Mouse (Mus musculus): ENCODE measurements at regions not wholly inside any gene's neighbourhood (a gene's known extent, or its start where the extent isn't known, plus 50 kb on each side); places are given as distances from the start of the nearest gene placed in this dataset.
"Not testable (repeated sequence)": the region's sequence is repeated elsewhere in the genome, so short reads cannot be mapped to it uniquely, and the experiment has no call there.

DNA sequence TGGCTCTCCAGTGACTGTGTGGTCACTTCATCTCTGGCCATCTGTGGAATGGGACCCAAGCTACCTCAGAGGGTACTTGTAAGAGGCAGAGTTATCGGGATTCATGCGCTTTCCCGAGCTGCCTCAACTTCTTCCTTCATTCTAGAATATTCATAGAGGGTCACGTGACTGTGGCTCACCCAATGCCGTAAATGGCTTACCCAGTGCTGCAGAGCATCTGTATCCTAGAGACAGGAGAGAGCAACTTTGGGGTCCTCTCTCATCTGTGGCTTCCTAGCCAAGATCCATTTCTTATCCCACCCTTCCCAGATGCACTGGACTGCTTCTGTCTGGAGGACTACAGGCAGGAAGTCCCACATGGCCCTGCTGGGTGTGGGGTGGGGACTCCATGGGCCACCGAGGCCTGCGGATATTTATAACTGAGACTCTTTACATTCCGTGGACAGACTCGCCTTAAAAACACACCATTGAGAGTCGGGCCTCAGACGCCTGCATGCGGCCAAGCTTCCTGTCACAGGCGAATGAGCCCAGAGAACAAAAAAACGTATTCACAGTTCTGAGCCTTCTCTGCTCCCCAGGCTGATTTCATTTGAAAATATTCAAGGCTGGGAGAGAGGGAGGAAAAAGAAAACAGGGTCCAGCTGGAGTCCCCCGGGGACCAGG lies 138.3 kb upstream of the Haao start:
- no peak for DNase-seq

DNA sequence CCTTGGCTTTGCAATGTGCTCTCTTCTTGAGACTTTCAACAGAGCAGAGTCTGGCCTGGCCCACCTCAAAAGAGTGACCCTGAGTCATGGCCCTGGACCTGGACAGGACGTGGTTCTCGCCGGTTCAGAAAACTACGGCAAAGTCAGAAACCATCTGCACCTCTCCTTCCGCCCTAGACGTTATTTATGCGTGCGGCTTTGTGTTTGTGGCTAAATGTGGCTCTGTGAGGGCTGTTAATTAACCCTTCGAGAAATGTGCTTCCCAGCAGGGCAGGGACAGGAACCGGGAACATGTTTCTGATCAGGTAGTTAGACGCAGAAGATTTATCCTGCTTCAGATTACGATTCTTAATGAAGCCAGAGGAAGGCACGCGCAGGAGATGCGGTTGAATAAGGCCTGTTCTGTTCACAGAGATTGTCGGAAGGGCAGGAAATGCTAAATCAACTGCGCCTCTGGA lies 137.6 kb upstream of the Haao start:
- DNase-seq = no peak

DNA sequence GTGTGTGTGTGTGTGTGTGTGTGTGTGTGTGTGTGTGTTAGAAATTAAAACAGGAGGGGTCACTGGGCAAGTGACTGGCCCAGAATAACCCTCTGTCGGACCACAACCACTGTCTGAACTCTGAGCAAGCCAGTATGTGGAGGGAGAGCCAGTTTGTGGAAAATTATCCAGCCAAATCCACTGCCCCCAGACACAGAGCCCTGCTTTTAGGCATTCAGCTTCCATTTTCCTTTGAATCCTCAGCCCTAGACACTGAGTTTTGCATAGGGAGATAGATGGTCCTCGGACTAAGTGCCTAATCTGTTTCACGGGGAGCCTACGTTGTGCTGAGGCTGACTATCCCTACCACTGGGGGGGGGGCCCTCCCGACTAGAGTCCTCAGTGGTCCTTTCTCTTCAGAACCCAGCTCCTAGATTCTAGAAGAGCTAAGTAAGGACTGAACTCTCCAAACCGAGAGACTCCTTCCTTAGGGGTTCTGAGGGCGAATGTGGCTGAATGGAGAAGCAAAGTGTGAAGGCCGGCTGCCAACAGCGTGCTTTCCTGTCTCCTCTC lies 136.2 kb upstream of the Haao start:
- no peak for DNase-seq

DNA sequence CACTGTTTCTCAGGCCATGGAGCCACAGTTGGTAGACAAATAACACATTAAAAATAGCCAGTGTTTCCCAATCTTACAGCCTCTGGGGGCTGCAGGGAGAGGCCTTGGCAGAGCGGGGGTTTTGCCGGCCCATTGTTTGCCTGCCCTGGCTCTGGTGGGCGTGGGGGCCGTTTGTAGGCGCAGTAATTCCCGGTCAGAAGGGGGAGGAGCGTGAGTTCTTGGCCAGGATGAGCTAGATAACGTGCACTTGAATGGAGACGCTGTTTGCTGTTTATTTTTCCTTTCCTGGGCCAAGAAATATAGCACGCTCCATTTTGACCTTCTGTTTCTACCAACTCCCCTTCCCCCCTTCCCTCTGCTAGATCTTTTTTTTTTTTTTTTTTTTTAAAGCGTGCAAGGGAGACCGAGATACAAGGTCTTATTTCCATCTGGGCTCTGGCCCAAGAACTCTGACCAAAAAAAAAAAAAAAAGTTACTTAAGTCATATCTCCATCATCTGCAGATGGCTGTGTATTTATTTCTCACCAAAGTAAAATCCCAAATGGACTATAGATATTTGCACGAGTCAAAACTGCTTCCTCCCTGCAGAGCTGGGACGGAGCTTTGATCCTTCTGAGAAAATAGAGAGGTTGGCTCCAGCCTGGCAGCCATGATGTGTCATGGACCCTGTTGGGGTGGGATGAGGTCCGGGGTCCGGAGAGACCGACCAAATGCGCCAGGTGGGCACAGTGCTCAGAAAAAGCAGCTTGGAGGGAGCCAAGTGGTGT lies 135.5 kb upstream of the Haao start:
- no peak for DNase-seq

DNA sequence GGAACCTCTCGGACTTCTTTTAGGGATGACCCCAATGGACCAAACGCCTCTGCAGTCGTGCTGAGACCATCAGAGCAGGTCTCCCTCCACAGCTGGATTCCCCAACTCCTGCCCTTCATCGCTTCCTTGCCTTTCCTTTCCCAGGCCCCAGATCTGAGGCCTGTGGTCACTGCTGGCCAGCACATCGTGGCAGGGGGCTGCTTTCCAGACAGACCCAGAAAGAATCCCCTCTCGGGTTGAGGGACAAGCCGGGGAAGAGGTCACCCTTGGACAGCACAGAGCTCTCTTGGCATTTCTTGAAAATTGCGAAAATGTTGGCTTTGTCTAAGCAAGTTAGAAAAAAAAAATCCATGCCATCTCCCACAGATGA lies 134.9 kb upstream of the Haao start:
- DNase-seq = no peak

DNA sequence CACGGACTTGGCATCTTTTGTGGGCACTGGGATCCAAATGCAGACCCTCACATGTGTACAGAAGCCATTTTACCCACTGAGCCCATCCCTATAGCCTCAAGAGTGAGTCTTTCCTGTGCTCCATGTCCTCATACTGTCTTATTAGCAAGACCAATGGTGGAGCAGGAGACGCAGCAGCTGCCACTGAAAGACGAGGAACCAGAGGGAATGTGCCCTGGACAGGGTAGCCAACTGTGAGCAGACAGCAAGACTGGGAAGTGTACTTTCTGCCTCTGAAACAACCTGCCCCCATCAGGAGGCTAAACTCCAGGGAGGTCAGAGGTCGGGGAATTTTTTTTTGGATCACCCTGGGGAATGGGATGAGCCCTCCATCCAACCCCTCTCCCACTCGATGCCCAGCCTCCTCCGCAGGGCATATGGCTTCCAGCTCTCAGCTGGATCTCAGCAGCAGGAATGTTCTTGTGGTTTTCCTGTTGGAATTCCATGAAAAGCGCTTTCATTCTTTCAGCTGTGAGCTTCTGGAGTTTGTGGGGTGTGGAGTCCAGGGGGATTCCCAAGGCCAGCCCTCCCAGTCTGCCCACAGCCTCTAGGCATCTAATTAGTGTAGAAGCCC lies 131.2 kb upstream of the Haao start:
- no peak for DNase-seq

DNA sequence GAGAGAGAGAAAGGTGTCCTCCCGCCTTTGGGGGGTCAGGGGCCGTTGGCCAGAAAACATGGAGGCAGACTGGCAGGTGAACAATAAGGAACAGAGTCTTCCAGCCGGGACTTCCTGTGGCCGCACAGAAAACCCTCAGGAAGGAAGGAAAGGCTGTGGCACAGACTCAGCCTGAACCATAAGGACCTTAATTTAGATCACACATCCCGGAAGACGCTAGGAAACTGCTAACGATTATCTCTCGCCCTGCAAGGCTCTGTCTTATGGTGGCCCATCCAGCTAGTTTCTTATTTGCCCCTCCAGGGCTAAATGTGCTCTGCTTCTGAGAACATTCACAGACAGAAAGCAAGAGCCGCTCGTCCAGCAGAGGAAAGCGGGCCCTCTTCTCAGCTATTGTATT lies 130.0 kb upstream of the Haao start:
- DNase-seq = no peak

DNA sequence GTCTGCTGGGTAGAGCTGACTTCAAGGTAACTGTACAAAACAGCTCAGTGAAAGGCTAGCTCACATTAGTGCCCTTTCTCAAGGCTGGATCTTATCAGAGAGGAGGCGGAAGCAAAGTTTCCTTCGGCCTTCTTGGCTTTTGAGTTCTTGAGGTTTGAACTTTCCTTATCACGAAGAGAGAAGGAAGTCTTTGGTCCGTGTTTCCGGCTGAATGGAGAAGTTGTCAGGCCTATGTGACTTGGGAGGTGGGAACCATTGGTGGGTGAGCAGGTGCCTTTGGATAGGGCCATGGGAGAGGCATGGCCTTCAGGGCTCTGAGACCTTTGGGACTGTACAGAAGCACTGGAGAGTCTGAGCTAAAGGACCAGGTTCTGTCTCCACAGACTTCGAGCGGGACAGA lies 128.1 kb upstream of the Haao start:
- no peak for DNase-seq

DNA sequence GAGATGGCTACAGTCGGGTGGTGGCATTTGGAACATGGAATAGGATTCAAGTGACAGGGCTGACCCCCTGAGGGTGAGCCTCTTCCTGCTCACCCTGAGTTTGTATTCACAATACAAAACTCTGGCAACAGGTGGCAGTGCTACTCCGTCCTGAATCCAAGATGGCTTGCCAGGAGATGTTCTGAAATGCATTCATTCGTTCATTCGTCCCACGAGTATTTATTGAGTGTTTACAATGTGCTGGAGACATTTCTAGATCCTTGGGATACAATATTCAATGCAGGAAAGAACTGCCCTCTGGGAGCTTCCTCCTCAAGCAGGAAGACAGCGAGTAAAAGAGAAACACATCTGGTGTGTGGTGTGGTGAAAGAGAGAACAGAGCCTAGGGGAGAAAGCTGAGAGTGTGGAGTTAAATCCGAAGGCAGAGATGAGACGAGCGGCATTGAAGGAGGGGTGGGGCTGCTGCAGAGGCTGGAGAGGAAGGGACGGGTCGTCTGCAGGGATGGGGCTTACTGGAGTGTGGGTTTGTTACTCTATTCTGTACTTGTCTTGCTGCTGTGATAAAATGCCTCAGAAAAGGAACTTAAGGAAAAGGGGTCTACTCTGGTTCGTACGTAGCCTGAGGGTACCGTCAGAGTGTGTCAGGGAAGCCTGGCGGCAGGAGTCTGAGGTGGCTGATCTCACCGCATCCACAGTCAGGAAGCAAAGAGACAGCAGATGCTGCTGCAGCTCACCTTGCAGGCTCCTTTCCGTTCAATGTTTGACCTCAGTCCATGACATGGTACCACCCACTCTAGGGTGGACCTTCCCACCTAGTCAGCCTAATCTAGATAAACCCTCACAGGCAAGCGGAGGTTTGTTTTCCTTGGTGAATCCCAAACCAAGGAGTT lies 125.9 kb upstream of the Haao start:
- no peak for DNase-seq

DNA sequence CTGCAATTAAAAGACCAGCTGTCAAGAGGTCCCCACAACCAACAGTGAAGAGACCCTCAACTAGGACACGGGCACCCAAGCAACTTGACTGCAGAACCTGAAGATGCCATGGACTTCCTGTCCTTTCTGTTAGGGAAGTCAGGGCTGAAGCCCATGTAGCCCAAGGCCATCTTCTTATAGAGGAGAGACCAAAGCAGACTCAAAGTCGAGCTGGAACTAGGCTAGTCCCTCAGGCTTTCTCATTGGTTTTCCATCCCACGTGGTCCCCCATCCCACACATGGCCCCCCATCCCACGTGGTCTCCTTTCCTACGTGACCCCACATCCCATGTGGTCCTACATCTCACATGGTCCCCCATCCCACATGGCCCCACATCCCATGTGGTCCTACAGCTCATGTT lies 125.1 kb upstream of the Haao start:
- DNase-seq = no peak

DNA sequence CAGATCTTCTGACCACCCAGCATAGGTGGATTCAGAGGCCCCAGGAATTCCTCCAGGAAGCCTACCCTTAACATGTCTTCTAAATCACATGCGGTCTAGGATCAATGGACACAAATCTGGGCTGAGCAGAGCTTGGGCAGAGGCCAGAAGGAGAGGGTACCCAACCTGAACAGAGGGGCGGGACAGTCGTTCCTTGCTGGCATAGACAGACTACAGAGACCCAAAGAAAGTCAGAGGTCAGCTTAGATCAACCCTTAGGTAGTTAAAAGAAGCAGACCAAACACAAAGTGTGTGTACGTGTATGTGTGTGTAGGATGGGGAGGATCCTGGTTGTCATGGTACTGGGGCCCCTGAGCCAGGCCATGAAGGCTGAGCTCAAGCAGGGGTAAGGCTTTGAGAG lies 124.7 kb upstream of the Haao start:
- no peak for DNase-seq

DNA sequence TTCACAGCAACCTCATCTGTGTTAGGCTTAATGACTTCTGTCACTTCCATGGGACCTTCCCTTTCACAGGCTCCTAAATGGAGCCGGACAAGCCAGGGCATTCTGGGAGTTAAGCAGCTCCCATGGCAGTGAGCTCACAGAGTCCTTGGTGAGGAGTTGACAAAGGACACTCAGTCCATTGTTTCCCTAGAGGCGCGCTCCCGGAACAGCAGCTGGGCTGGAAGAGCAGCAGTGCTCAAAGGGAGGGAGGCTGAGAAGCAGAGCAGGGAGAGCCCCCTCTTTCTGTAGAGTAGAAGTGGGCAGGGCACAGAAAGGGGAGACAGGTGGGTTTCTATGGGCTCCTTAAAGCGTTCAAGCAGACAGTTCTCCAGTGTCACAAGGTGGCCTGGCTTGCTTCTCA lies 124.3 kb upstream of the Haao start:
- DNase-seq = no peak

DNA sequence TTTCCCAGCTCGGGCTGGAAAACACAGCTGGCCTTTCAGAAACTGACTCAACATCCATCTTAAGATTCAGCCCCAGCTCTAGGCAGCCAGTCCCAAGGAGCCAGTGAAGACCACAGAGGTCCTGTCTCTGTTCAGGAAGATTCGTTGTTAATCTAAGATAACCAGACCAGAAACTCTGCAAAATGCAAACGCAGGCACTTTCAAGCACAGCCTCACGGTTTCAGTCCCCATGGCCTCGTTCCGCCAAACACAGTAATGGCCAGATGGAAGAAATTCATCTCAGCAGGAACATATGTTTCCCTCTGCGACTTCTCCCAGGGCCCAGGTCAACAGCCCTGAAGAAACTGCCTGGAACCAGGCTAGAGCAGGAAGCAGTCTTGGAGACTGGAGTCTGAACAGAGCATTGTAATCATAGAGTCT lies 121.7 kb upstream of the Haao start:
- peak; percentile 93 for DNase-seq

DNA sequence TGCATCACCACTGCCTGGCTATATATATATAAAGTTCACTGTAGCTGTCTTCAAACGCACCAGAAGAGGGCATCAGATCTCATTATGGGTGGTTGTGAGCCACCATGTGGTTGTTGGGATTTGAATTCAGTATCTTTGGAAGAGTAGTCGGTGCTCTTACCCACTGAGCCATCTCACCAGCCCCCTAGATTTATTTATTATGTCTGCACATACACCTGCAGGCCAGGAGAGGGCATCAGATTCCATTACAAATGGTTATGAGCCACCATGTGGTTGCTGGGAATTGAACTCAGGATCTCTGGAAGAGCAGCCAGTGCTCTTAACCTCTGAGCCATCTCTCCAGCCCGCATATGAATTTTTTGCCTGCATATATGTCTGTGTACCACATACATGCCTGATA lies 120.4 kb upstream of the Haao start:
- DNase-seq = not testable (repeated sequence)

DNA sequence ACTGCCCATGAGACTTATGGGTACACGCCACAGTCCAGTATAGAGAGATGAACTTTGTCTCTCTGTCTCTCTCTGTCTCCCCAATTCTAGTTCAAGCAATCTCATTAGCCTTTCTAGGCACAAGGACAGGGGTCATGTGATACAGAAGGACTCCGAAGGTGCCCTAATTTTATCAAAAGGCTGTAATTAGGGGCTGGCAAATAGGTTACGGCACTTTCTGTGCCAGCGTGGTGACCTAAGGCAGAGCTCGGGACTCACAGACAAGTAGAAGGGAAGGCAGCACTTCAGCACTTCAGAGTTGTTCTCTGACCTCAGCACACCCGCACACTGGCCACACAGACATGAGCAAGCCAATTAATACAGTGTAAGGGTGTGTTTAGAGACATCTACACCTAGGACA lies 119.2 kb upstream of the Haao start:
- DNase-seq = no peak

DNA sequence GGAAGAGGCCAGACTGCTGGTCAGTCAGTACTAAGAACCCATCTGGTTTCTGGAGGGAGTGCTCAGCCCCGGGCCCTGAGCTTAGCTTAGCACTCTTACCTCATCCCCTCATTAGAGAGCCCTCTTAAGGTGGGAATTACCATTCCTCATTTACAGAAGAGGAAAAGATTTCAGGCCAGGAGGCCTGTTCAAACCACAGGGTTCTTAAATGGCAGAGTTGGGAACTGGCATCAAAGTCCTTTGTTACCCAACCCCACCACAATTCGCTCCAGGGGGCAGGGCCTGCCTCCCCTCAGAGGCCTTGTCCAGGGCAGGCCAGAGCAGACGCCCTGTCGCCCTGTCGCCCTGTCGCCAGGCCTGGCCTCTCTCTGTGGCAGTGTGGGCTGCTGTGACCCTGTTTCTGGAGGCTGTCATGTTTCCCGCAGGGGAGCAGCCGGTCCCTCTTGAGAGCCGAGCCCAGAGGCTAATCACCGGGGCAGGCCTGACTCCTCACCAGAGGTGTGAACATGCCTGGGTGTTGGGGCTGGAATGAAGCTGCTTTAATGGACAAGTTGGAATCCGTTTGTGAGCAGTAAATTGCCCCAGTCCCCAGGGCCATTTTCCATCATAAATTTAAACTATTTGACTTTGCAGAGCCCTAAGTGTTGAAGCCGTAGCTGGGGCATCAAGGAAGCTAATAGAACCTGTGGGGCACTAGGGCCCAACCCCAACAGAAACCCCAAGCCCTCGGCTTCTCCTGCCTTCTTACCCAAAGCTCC lies 116.9 kb upstream of the Haao start:
- no peak for DNase-seq

DNA sequence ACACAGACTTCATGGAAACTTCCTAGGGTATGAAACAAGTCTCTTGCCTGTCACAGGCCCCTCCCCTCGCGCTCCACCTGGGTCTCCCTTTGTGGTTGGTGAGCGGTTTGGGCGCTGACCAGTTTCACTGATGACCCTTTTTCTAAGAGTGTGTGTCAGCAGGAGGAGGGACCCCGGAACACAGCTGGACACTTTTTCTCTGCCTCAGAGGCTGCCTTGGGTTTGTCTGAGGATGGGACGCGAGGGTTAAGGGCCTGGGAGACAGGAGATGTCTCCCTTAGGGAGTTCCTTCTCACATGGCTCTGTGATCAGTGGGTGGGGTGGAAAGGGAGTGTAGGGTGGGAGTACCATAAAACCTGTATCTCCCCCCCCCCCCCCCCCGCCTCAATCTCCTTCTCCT lies 115.8 kb upstream of the Haao start:
- DNase-seq = no peak

DNA sequence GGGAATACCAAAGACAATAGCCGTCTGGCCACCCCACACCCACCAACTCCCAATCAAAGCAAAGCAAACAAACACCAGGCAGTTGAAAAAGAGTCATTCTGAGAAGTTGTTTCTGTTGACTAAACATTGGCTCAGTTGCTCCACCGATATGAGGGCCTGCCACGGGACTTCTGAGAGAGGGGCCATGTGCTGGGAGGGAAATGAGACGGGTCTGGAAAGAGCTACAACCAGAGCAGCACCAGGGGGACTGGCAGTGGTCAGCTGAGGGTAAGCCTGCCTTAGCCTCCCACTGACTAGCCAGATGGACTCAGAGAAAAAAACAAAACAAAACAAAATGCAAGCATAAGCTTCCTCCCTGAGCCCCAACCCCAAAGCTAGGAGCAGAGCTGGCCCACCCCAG lies 115.1 kb upstream of the Haao start:
- no peak for DNase-seq

DNA sequence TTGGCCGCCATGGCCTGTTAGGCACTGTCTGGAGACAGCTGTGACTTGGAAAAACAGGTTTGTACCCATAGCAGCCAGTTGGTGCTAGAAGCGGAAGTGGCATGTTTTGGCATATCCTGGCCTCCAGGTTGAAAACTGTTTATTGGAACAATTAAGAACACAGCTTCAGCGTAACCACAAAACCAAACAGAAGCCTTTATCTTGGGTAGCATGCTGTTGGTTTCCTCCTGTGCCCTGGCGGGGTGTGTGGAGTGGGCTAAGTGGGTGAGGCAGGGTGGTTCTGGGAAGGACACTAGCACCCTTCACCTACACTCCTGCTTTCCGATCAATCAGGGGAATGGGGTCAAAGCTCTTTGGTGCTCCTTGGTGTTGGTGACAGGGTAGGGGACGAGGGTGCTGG lies 114.4 kb upstream of the Haao start:
- DNase-seq = no peak

DNA sequence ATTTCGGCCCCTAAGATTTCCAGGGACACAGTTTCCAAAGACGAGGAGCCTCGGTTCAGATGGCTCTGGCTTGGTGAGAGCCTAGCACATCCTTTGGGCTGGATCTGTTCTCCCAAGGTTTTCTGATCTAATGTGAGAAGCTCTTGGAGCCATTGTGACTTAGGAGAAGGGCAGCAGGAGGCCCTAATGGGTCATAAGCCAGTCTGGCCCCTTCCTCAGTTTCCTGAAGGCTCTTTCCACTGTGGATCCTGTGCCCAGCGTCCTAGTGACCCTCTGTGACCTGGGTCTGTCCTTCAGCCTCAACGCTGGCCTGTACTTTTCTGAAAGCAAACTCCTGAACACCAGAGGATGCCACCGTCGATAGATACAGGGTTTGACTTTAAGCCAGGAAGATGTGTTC lies 113.1 kb upstream of the Haao start:
- DNase-seq = no peak

DNA sequence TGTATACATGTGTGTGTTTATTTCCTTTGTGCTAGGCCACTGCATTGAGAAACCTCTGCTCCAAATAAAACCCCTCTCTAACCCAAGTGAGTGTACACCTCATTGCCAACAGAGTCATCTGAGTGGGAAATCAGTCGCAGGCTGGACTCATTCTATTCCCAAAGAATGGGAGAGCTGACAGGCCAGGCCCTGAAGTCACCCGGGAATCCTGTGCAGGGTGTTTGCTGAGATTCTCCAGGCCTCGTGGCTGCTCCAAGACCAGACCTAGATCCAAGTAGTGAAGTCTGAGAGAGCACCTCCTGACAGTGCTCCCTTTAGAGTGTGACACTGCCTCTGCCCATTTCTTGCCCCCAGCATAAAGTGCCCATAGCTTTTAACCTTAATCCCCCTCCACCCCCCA lies 112.4 kb upstream of the Haao start:
- no peak for DNase-seq

DNA sequence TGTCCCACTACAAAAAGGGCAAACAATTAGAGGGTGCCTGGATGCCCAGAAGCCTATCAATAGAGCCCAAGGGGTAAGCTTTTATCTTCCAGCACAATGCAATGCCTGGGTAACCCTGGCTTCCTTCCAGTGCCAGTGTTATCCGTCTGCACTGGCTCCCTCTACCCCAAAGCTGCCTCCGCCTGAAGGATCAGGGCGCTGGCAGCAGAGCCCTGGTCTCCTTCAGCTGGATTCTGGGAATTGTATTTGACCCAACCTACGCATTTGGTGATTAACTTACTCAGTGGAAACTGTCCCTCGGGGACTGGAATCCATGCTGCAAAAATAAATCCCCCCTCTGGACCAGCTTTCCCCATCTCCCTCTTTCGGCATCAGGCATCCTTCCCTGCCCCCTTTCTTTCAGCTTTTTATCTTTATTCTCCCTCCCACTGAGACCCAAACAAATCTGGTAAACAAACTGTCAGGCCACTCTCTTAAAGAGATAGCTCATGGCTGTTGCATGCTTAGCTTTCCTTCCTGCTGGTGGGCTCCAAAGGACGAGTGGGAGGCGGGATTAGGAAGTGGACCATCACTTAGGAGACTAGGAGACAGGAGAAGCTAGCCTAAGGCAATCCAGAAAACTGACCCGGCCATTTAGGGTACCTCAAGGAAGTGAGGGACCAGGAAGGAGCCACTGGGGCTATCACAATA lies 111.5 kb upstream of the Haao start:
- DNase-seq = no peak

All from cerebellum, adult 9-10 months (tissue).